Mouse (Mus musculus): ENCODE measurements around the gene Ephb2. TPM values are rescaled to one million over a fixed set of nuclear protein-coding genes. Genes with fewer than 3 reads are reported as not detected.
A peak's percentile ranks its signal among the peaks of the same experiment; 100 is the strongest.

The Ephb2 gene
- polyA plus RNA-seq, 1 experiment, result 21.7 TPM

DNA sequence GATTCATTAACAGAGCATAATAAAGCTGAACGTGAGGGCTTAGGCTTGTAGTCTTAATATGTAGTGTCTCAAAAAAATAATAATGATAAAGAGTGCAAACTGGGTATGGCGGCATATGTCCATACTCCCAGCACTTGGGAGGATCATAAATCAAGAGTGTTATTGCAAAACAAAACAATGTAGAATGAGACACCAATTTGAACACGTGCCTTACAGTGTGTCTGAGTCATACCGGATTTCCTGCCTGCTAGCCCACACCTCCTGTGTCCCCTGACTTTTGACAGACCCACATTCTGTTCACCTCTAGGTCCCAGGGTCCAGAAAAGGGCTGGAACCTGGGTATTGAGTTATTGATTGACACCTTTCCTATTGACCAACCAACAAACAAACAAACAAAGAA, 6.2 kb upstream of the Ephb2 start:
- H3K4me3 ChIP-seq, result no peak overlapping the region
- TF ChIP-seq MYOG (IDR thresholded peaks at IDR 0.05; ENCODE audit: control insufficient read depth in 1 of 3, insufficient read depth in 1 of 3, insufficient read length in 2 of 3, low read depth in 2 of 3), result no peak
- no peak for TF ChIP-seq POLR2AphosphoS2 (IDR thresholded peaks at IDR 0.05; ENCODE audit: insufficient read length, low read depth)
- peak; percentile 27 for TF ChIP-seq USF1 (IDR thresholded peaks at IDR 0.05; ENCODE audit: low read depth)
- TF ChIP-seq MAX (IDR thresholded peaks at IDR 0.05; ENCODE audit: low read depth), result no peak
- peaks cover 13% of the 10 kb centered on the region for H3K27me3 ChIP-seq (ENCODE audit: control insufficient read depth, insufficient read depth, insufficient read length)
- no peaks in the 10 kb centered on the region for H3K79me2 ChIP-seq (ENCODE audit: control insufficient read depth, insufficient read depth)
- no peaks in the 10 kb centered on the region for H3K36me3 ChIP-seq (ENCODE audit: control insufficient read depth, insufficient read depth)
- H3K4me2 ChIP-seq (ENCODE audit: low read depth), result no peak overlapping the region
- H3ac ChIP-seq (ENCODE audit: control insufficient read depth, insufficient read length), result no peak overlapping the region

DNA sequence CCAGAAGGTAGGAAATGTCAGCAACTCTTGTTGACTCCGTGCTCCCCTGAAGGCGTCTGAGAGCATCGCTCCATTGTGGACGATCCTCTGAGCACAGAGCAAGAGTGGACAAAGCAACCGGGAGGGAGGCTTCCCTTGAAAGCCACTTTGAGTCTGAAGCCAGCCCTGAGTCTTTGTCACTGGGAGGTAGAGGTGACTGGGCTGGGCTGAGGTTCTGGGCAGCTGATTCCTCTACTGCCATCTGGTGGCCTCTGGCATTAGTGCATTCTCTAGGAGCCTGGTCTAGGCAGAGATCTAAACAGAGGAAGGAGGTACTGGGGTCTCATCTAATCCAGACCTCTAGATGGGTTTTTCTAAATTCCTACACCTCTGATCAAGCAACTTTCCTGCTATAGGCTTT, 5.3 kb upstream of the Ephb2 start:
- TF ChIP-seq POLR2AphosphoS2 (IDR thresholded peaks at IDR 0.05; ENCODE audit: insufficient read length, low read depth), result no peak
- no peak for TF ChIP-seq USF1 (IDR thresholded peaks at IDR 0.05; ENCODE audit: low read depth)
- TF ChIP-seq E2F4 (IDR thresholded peaks at IDR 0.05; ENCODE audit: insufficient read depth), result no peak
- TF ChIP-seq TCF3 (IDR thresholded peaks at IDR 0.05; ENCODE audit: insufficient read length, low read depth), result no peak
- TF ChIP-seq MYOG (IDR thresholded peaks at IDR 0.05; ENCODE audit: control insufficient read depth in 1 of 3, insufficient read depth in 1 of 3, insufficient read length in 2 of 3, low read depth in 2 of 3), result no peak
- no peak for TF ChIP-seq POLR2A (IDR thresholded peaks at IDR 0.05; ENCODE audit: insufficient read length, low read depth)
- no peak for TF ChIP-seq MYOD1 (IDR thresholded peaks at IDR 0.05; ENCODE audit: control insufficient read depth in 1 of 3, insufficient read length in 2 of 3, low read depth in 2 of 3)
- no peak for TF ChIP-seq CEBPB (IDR thresholded peaks at IDR 0.05; ENCODE audit: insufficient read depth, poor library complexity, severe bottlenecking)
- TF ChIP-seq SRF (IDR thresholded peaks at IDR 0.05; ENCODE audit: control insufficient read depth, insufficient read length, low read depth), result no peak
- no peak for TF ChIP-seq MAX (IDR thresholded peaks at IDR 0.05; ENCODE audit: low read depth)
- no peak for TF ChIP-seq TCF12 (IDR thresholded peaks at IDR 0.05; ENCODE audit: insufficient read depth, poor library complexity, severe bottlenecking)
- TF ChIP-seq REST (IDR thresholded peaks at IDR 0.05; ENCODE audit: insufficient read depth, insufficient read length), result no peak
- no peaks in the 10 kb centered on the region for H3K36me3 ChIP-seq (ENCODE audit: control insufficient read depth, insufficient read depth)
- no peak overlapping the region for H3ac ChIP-seq (ENCODE audit: control insufficient read depth, insufficient read length)
- peak overlapping the region; percentile 31 for H3K4me2 ChIP-seq (ENCODE audit: low read depth)
- no peak overlapping the region for H3K4me3 ChIP-seq
- no peaks in the 10 kb centered on the region for H3K79me2 ChIP-seq (ENCODE audit: control insufficient read depth, insufficient read depth)
- peaks cover 7% of the 10 kb centered on the region for H3K27me3 ChIP-seq (ENCODE audit: control insufficient read depth, insufficient read depth, insufficient read length)

DNA sequence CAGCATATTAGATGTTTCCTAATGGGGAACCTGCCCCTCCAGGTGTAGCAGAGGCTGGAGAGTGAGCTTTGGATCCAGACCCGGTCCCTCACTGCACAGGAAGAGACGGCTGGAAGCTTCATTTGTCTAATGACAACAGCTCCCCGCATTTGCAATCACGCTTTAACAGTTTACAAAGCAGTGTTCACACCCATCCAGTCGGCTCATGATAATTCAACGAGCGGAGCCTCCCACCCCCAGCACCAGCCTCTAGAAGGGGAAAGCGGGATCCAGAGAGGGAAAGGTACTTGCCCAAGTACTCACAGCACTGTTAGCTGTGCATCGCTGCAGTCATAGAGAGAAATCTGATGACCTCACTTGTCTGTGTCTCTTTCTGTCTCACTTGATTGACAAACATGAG, 2.7 kb upstream of the Ephb2 start:
- Histone ChIP-seq H3ac (ENCODE audit: control insufficient read depth, insufficient read length) (no peak overlapping the region), H3K27me3 (ENCODE audit: control insufficient read depth, insufficient read depth, insufficient read length) (no peaks in the 10 kb centered on the region), H3K79me2 (ENCODE audit: control insufficient read depth, insufficient read depth) (peaks cover under 1% of the 10 kb centered on the region), H3K4me3 (no peak overlapping the region), H3K4me2 (ENCODE audit: low read depth) (no peak overlapping the region), H3K36me3 (ENCODE audit: control insufficient read depth, insufficient read depth) (no peaks in the 10 kb centered on the region)
- no peak for TF ChIP-seq TCF12 (IDR thresholded peaks at IDR 0.05; ENCODE audit: insufficient read depth, poor library complexity, severe bottlenecking)
- no peak for TF ChIP-seq REST (IDR thresholded peaks at IDR 0.05; ENCODE audit: insufficient read depth, insufficient read length)
- no peak for TF ChIP-seq E2F4 (IDR thresholded peaks at IDR 0.05; ENCODE audit: insufficient read depth)
- TF ChIP-seq CEBPB (IDR thresholded peaks at IDR 0.05; ENCODE audit: insufficient read depth, poor library complexity, severe bottlenecking), result no peak
- TF ChIP-seq POLR2A (IDR thresholded peaks at IDR 0.05; ENCODE audit: insufficient read length, low read depth), result no peak
- no peak for TF ChIP-seq SRF (IDR thresholded peaks at IDR 0.05; ENCODE audit: control insufficient read depth, insufficient read length, low read depth)
- TF ChIP-seq POLR2AphosphoS2 (IDR thresholded peaks at IDR 0.05; ENCODE audit: insufficient read length, low read depth), result no peak
- TF ChIP-seq MYOD1 (IDR thresholded peaks at IDR 0.05; ENCODE audit: control insufficient read depth in 1 of 3, insufficient read length in 2 of 3, low read depth in 2 of 3), result no peak
- no peak for TF ChIP-seq USF1 (IDR thresholded peaks at IDR 0.05; ENCODE audit: low read depth)
- no peak for TF ChIP-seq TCF3 (IDR thresholded peaks at IDR 0.05; ENCODE audit: insufficient read length, low read depth)
- TF ChIP-seq MAX (IDR thresholded peaks at IDR 0.05; ENCODE audit: low read depth), result no peak
- TF ChIP-seq MYOG (IDR thresholded peaks at IDR 0.05; ENCODE audit: control insufficient read depth in 1 of 3, insufficient read depth in 1 of 3, insufficient read length in 2 of 3, low read depth in 2 of 3), result no peak

DNA sequence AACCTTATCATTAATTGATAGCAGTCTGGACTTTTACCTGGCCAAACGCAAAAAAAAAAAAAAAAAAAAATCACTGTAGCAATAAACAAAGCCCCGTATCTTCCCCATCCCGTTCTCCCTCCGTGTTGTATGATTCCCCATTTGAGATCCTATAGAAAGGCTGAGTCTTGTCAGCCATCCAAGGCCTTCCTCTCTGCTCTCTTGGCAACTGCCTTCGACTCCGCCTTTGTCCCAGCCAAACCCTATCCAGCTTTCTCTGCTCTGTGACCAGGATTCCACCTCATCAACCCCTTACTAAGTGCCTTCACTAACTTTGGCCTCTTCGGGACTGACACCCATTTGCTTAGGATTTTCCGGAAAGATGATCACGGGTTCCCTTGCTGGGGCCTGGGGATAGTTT, 2.2 kb upstream of the Ephb2 start:
- no peak overlapping the region for H3ac ChIP-seq (ENCODE audit: control insufficient read depth, insufficient read length)
- H3K4me2 ChIP-seq (ENCODE audit: low read depth), result no peak overlapping the region
- no peak overlapping the region for H3K4me3 ChIP-seq
- TF ChIP-seq E2F4 (IDR thresholded peaks at IDR 0.05; ENCODE audit: insufficient read depth) (no peak), POLR2A (IDR thresholded peaks at IDR 0.05; ENCODE audit: insufficient read length, low read depth) (no peak), CEBPB (IDR thresholded peaks at IDR 0.05; ENCODE audit: insufficient read depth, poor library complexity, severe bottlenecking) (no peak), TCF3 (IDR thresholded peaks at IDR 0.05; ENCODE audit: insufficient read length, low read depth) (no peak), TCF12 (IDR thresholded peaks at IDR 0.05; ENCODE audit: insufficient read depth, poor library complexity, severe bottlenecking) (no peak), USF1 (IDR thresholded peaks at IDR 0.05; ENCODE audit: low read depth) (no peak), REST (IDR thresholded peaks at IDR 0.05; ENCODE audit: insufficient read depth, insufficient read length) (no peak), SRF (IDR thresholded peaks at IDR 0.05; ENCODE audit: control insufficient read depth, insufficient read length, low read depth) (no peak), MYOG (IDR thresholded peaks at IDR 0.05; ENCODE audit: control insufficient read depth in 1 of 3, insufficient read depth in 1 of 3, insufficient read length in 2 of 3, low read depth in 2 of 3) (no peak), POLR2AphosphoS2 (IDR thresholded peaks at IDR 0.05; ENCODE audit: insufficient read length, low read depth) (no peak), MAX (IDR thresholded peaks at IDR 0.05; ENCODE audit: low read depth) (no peak), MYOD1 (IDR thresholded peaks at IDR 0.05; ENCODE audit: control insufficient read depth in 1 of 3, insufficient read length in 2 of 3, low read depth in 2 of 3) (no peak)
- no peaks in the 10 kb centered on the region for H3K36me3 ChIP-seq (ENCODE audit: control insufficient read depth, insufficient read depth)
- no peaks in the 10 kb centered on the region for H3K27me3 ChIP-seq (ENCODE audit: control insufficient read depth, insufficient read depth, insufficient read length)
- peaks cover 5% of the 10 kb centered on the region for H3K79me2 ChIP-seq (ENCODE audit: control insufficient read depth, insufficient read depth)

Measured in myocyte (in vitro differentiated cells).